Mouse (Mus musculus) brain, adult 2 months (tissue): ENCODE measurements at regions not wholly inside any gene's neighbourhood (a gene's known extent, or its start where the extent isn't known, plus 50 kb on each side); places are given as distances from the start of the nearest gene placed in this dataset.

Experiments used
- DNase-seq: peaks from one replicate; pipeline ENCODE4 v3.0.0; 2011; ENCODE audit warnings: low read depth, low spot score

- DNase-seq = no peak
Measured at GRCm38 (mm10) chr13:54318161-54318560, 53.0 kb upstream of the Cplx2 start.

GRCm38 (mm10) chr13:54318601-54319000 is 52.5 kb upstream of the Cplx2 start:
- DNase-seq = no peak

GRCm38 (mm10) chr13:54320212-54320611 is 50.9 kb upstream of the Cplx2 start:
- DNase-seq = no peak

- no peak for DNase-seq
Measured at GRCm38 (mm10) chr13:54321011-54321410, 50.1 kb upstream of the Cplx2 start.
